Mouse (Mus musculus) kidney, adult 10 weeks (tissue): ENCODE data around the gene Drosha. TPM values are rescaled to one million over a fixed set of nuclear protein-coding genes. Genes with fewer than 3 reads are reported as not detected.

Source experiments
- polyA plus RNA-seq: library from polyadenylated mRNA; stranded (reverse); fragments of 350-450 nt; fragmentation: Illumina TruSeq; extraction: RNeasy Lipid Tissue Mini Kit (QIAGEN cat#74804); gene quantifications from one replicate; pipeline ENCODE4 v1.2.3, GENCODE M21; 2014; ENCODE audit warnings: low read depth, low replicate concordance

The Drosha gene
- 14.4 TPM for polyA plus RNA-seq

GRCm38 (mm10) chr15:12824197-12824952 lies at the start of gene Drosha, which contains the start of gene 6030458C11Rik:
Drosha (plus strand) TSS chr15:12824815.
6030458C11Rik (minus strand) TSS chr15:12824649.

Other genes starting within 250 kb of the Drosha start
- gene Pdzd2, start 84.9 kb upstream of the Drosha start, polyA plus RNA-seq, result 11.6 TPM
- 15.3 TPM for gene 6030458C11Rik, start 166 bp upstream of the Drosha start, polyA plus RNA-seq